In the genomic region with DNA sequence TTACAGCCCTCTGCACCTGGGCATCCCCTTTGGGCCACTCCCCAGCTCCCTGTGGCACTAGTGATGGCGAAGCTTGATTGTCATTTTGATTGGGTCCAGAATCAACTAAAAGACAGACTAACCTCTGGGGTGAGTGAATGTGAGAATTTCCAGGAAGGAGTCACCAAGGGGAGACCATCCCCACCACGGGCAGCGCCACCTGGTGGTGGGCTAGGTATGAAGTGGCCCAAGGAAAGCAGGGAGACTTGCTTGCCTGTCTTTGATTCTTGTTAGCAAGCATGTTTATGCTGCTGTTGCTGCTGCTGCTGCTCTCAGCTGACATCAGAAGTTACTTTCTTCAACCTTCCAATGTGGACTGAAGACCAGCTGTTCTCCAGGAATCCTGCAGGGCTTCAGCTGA, we compare ENCODE assay signal across 9 mouse cellular contexts.
DNase-seq lines count a peak whose midpoint lies in the region; ATAC-seq and TF ChIP-seq lines count a peak whose summit lies in the region.
"Had no signal": no experiment of that assay in that cellular context is flagged by ENCODE, and none has a peak within 500 bp of the region (broad histone marks: within the 10 kb centered on the region; RNA-seq: fewer than 3 reads in every experiment).

No protein-coding gene starts in this region.

- H3K36me3 ChIP-seq in forebrain, postnatal 0 days (ENCODE audit: insufficient read depth), result no peaks in the 10 kb centered on the region
- H3K36me3 ChIP-seq in midbrain, embryonic 10.5 days, result no peaks in the 10 kb centered on the region
- H3K36me3 ChIP-seq: limb, embryonic 12.5 days had no signal

- no peaks in the 10 kb centered on the region for H3K27me3 ChIP-seq in cerebellum, adult 2 months (ENCODE audit: control insufficient read depth, insufficient read depth, low read length)
- no peaks in the 10 kb centered on the region for H3K27me3 ChIP-seq in forebrain, postnatal 0 days (ENCODE audit: insufficient read depth, low read length)
- no peaks in the 10 kb centered on the region for H3K27me3 ChIP-seq in midbrain, embryonic 10.5 days (ENCODE audit: low read depth, poor library complexity, severe bottlenecking)

- WGBS in cerebellum, adult 2 months, result 21% methylated on average over 3 of the region's 3 CpGs
- WGBS in forebrain, postnatal 0 days, result 21% methylated on average over 3 of the region's 3 CpGs
- WGBS in midbrain, embryonic 10.5 days, result 15% methylated on average over 3 of the region's 3 CpGs

- peak; percentile 70; the same call in 1 of the 2 replicates for TF ChIP-seq CTCF in cerebellum, adult 2 months (IDR thresholded peaks at IDR 0.05; ENCODE audit: borderline replicate concordance, insufficient read depth, low read depth, low read length)
- peak; percentile 71 for TF ChIP-seq CTCF in forebrain, postnatal 0 days (IDR thresholded peaks at IDR 0.05; ENCODE audit: low read depth)

- no peak for TF ChIP-seq POLR2A in cerebellum, adult 2 months (IDR thresholded peaks at IDR 0.05; ENCODE audit: borderline replicate concordance, insufficient read depth, low read length)

- H3K4me1 ChIP-seq in cerebellum, adult 2 months (ENCODE audit: control insufficient read depth, insufficient read depth, low read length), result peaks cover 79% of the 10 kb centered on the region
- H3K4me1 ChIP-seq in forebrain, postnatal 0 days (ENCODE audit: insufficient read depth), result no peaks in the 10 kb centered on the region
- H3K4me1 ChIP-seq in midbrain, embryonic 10.5 days, result peaks cover 25% of the 10 kb centered on the region

- no peak overlapping the region for H3K27ac ChIP-seq in cerebellum, adult 2 months (ENCODE audit: insufficient read depth, low read length)
- no peak overlapping the region for H3K27ac ChIP-seq in forebrain, postnatal 0 days (ENCODE audit: low read depth, low read length)
- peak overlapping the region; percentile 33; the same call in 1 of the 2 replicates for H3K27ac ChIP-seq in midbrain, embryonic 10.5 days (replicated peaks)
- H3K27ac ChIP-seq: limb, embryonic 12.5 days had no signal

- H3K4me3 ChIP-seq in cerebellum, adult 2 months (replicated peaks; ENCODE audit: insufficient read depth, low read depth, low read length), result no peak overlapping the region
- no peak overlapping the region for H3K4me3 ChIP-seq in forebrain, postnatal 0 days (ENCODE audit: low read depth, low read length)
- H3K4me3 ChIP-seq in midbrain, embryonic 10.5 days, result no peak overlapping the region
- H3K4me3 ChIP-seq: limb, embryonic 12.5 days had no signal

- no peak overlapping the region for H3K9ac ChIP-seq in forebrain, postnatal 0 days
- H3K9ac ChIP-seq: limb, embryonic 12.5 days had no signal

- peak; percentile 46 to 64 for DNase-seq in cerebellum, adult 2 months
- DNase-seq in cerebellum, adult 8-10 months, result no peak
- DNase-seq in right cerebral cortex, postnatal 4 days, result peak; percentile 51
- DNase-seq in right cerebral cortex, postnatal 36 days (ENCODE audit: low spot score in 2 of 2), result no peak
- no peak for DNase-seq in forebrain, postnatal 0 days
- peak; percentile 52 for DNase-seq in midbrain, embryonic 10.5 days (ENCODE audit: low spot score)
- DNase-seq in thymus, postnatal 4 days, result peak; percentile 73

- no peak overlapping the region for H3K4me2 ChIP-seq in forebrain, postnatal 0 days (ENCODE audit: low read depth)
- H3K4me2 ChIP-seq: limb, embryonic 12.5 days had no signal

- no peaks in the 10 kb centered on the region for H3K9me3 ChIP-seq in forebrain, postnatal 0 days (ENCODE audit: low read length)
- no peaks in the 10 kb centered on the region for H3K9me3 ChIP-seq in midbrain, embryonic 10.5 days (replicated peaks)
- H3K9me3 ChIP-seq: limb, embryonic 12.5 days had no signal

- ATAC-seq in forebrain, postnatal 0 days, result no peak
- no peak for ATAC-seq in megakaryocyte progenitor cell, adult 5-6 weeks (replicated peaks; ENCODE audit: poor library complexity)

Comparison
In these comparisons a context has a peak if more than half of its experiments do, and no peak if none do; other contexts are left out.
1. DNase-seq: peak in cerebellum, adult 2 months (2 of 2), right cerebral cortex, postnatal 4 days (single experiment), midbrain, embryonic 10.5 days (single experiment) and thymus, postnatal 4 days (single experiment); none in cerebellum, adult 8-10 months (single experiment), right cerebral cortex, postnatal 36 days (0 of 2) and forebrain, postnatal 0 days (single experiment).